Mouse (Mus musculus) gastrocnemius, postnatal 25 days (tissue): ENCODE measurements around the gene Pgpep1. TPM values are rescaled to one million over a fixed set of nuclear protein-coding genes. Genes with fewer than 3 reads are reported as not detected.

ENCODE experiments used
- DNase-seq: peaks from one replicate; pipeline ENCODE4 v3.0.0; 2022
- total RNA-seq, 2 experiments: library from RNA; stranded (reverse); gene quantifications; 1 replicate in 1 of 2; 2 replicates in 1 of 2; pipeline ENCODE4 v1.2.3; 2021

The Pgpep1 gene
- total RNA-seq, 2 experiments from 2014 or later = 18.6 to 22.6 TPM

- no peak for DNase-seq
Measured at GRCm38 (mm10) chr8:70608749-70609367, 51.3 kb downstream of the Pgpep1 start, which contains the start of gene Ssbp4. TSS of gene Ssbp4 (minus strand) at chr8:70608872.

- DNase-seq = no peak
Measured at GRCm38 (mm10) chr8:70607898-70608748, 52.1 kb downstream of the Pgpep1 start.

DNA sequence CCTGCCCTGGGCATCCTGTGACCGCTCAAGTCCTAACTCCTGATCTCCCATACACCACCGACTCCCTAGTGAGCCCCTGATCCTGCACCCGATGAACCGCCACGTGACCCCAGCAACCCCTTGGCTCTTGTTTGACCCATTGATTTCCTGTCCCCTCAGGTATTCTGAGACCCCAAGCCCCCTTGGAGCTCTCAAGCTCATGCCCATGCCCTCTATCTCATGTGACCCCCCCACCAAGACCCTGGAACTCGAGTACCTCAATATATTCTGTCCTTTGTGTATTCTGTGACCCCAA, 52.6 kb downstream of the Pgpep1 start:
- no peak for DNase-seq

- no peak for DNase-seq
Measured at GRCm38 (mm10) chr8:70606780-70607602, 53.2 kb downstream of the Pgpep1 start.

DNA sequence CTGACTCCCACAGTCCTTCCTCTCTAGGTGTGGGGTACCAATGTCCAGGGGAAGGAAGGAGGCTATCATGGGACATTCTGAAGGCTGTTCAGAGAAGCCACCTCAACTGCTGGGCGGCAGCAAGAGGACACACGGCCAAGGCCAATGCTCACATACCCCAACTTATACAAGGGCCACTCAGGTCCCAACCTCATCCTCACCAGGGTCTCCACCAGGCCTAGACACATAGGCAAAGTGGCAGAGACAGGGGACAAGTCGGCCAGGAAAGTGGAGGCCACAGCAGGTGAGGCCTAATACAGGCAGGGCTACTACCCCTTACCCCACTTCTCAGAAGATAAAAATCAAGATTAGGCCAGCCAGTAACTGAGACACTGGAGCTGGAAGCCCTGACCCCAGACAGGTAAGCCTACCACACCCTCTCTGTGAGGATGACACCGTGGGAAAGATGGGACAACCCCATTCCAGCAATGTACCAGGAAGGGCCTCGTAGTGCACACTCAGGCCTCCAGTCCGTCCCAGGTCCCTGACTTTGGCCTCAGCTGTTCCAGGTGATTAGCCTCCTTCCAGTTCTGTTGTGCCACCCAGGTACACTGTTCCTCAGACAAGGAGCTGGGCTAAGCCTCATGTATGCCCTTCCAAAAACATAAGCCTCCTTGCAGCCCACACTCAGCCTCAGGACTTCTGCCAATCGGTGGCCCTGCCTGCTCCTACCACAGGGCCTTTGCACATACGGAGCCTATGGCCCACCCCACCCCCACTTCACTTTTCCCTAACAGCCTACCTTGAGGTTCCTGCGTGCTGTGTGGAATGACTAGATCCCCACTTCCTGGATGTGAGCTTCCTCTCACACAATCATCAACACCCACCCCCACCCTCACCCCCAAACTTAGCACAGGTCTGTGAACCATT, 54.1 kb downstream of the Pgpep1 start:
- DNase-seq = no peak

DNA sequence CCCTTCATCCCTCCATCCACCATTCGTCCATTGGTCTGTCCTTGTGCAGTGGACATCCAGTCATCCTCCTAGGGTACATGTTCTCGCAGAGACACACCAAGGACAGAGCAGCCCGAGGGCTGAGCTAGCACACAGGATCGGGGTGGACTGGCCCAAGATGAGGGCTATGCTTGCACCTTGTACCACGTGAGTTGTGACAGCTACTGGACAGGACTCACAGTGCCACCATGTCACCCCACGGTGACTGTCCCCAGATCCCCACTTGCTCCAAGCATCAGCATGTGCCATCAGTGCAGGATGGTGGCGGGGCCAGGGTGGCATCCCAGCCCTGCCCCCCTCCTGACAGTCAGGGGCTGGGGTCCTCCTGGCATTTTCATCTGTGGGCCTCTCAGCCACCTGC, 55.6 kb downstream of the Pgpep1 start:
- DNase-seq = no peak

GRCm38 (mm10) chr8:70602139-70602811, 57.9 kb downstream of the Pgpep1 start:
- DNase-seq = no peak

- peak; percentile 59 for DNase-seq
Measured at GRCm38 (mm10) chr8:70601271-70601649, 58.9 kb downstream of the Pgpep1 start.

DNA sequence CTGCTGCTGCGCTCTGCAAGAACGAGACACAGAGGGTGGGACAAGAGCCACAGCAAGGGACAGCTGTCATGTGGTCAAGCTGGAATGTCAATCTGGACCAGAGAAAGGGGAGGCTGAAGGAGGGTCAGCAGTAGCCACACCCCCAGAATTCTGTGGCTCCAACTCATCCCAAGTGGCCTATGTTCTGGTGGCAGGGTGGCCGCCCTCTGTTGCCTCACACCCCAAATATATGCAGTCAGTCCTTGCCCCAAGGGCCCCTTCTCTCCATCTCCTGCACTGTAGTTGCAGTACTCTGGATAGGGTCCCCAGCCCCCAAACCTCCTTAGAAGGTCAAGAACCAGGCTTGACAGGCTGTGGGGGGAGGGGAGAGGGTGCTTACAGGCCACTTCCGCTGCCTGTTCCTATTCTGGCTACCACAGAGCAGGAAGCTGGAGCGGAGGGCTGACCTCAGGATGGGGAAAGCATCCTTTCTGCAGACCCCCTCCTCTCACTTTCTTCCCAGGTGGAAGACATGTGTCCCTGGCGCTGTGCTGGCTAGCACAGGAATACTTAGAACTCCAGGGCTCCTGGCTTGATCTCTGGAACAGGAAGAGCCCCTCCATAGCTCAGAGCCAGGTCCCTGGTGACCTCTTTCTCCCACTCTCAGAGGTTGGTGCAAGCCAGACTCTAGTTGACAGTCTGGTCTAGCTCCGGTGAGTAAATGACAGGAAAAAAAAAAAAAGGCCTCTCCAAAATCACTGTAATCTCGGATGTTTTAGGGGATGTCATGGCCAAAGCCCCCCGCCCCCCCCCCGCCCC, 59.5 kb downstream of the Pgpep1 start:
- DNase-seq = peak; percentile 44

DNA sequence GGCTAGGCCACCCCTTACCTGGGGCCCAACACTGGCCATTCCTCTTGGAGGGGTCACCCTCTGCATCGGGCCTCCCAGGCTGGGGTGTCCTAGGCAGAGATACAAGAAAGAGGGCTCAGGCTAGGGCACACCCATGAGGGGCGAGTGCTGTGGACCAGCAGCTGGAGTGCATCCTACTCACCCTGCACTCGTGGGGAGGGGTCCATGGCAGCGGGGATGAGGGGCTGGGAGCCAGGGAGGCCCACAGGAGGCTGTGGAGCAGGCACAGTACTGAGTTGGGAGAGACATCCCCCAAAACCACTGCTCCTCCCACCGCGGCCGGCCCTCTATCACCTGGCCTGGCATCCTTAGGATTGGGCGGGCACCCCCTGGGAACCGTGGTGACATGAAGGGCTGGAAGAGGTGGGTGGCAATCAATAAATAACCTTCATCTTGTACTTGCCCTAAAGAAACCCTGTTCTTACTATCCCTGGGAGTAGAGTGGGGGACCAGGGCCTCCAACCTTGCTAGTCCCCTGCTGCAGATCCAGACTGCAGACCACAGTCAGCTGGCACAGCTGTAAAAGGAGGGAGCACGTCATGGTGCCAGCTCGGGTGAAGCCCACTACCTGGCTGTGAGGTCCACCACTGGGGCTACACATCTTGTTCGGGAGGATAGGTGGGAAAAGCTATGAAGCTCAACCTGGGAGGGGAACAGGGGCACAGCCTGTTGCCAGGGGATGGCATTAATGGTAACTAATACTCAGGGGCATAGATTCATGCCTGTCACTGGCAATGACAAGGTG, 60.5 kb downstream of the Pgpep1 start:
- DNase-seq = no peak

- no peak for DNase-seq
Measured at GRCm38 (mm10) chr8:70598722-70599121, 61.5 kb downstream of the Pgpep1 start.

- DNase-seq = peak; percentile 73
Measured at GRCm38 (mm10) chr8:70598283-70598682, 61.9 kb downstream of the Pgpep1 start.

- no peak for DNase-seq
Measured at GRCm38 (mm10) chr8:70597417-70598272, 62.5 kb downstream of the Pgpep1 start.

GRCm38 (mm10) chr8:70596775-70597416, 63.3 kb downstream of the Pgpep1 start:
- no peak for DNase-seq
